Mouse (Mus musculus): ENCODE measurements around the gene Tmem150a.

DNA sequence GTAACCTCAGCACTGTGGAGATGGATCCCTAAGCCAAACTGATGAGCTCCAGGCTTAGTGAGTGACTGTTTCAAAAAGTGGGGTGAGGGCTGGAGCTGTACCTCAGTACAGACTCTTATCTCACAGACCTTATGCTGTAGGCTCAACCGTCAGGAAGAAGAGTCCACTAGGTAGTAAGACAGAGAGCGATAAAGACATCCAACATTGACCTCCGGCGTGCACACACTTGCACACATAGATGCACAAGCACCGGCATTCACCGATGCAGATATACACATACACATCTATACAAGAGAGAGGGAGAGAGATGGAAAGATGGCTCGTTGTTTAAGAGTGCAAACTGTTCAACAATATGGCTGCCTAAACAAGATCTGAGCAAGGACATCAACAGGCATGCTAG is 28.7 kb downstream of the Tmem150a start:
- TF ChIP-seq CTCF (IDR thresholded peaks at IDR 0.05; ENCODE audit: low read depth) (no peak), EP300 (IDR thresholded peaks at IDR 0.05; ENCODE audit: low read depth) (peak; percentile 98)

Data from liver, embryonic 14.5 days (tissue).